Mouse (Mus musculus): ENCODE measurements at regions not wholly inside any gene's neighbourhood (a gene's known extent, or its start where the extent isn't known, plus 50 kb on each side); places are given as distances from the start of the nearest gene placed in this dataset.
A peak's percentile ranks its signal among the peaks of the same experiment; 100 is the strongest.

DNA sequence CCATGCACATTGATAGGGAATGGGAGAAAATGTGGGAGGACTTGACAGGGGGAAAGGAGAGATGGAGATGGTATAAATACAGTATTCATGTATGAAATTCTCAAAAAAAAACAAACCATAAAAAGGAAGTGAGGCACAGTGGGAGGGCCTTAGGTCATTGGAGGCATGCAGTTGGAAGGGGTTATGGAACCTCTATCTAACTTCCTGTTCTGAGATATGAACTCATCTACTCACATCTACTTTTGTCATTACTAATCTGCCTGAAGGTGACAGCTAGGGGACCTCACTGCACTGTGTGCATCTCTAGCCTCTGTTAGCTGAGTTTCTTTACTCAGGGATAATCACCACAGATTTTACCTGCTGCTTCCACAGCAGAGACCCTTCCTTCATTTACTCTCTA is 366.3 kb upstream of the Prickle1 start:
- H3K4me1 ChIP-seq (ENCODE audit: control insufficient read depth, insufficient read depth, low read length), result no peaks in the 10 kb centered on the region
- H3K9ac ChIP-seq (ENCODE audit: low read length), result no peak overlapping the region
- no peak overlapping the region for H3K4me2 ChIP-seq
- ATAC-seq (ENCODE audit: low FRiP score), result no peak
- no peak for DNase-seq (ENCODE audit: low spot score, missing footprints)
- no peaks in the 10 kb centered on the region for H3K27me3 ChIP-seq (ENCODE audit: control insufficient read depth, insufficient read depth, low read length)
- no peaks in the 10 kb centered on the region for H3K9me3 ChIP-seq (ENCODE audit: control insufficient read depth, low read length)
- no peaks in the 10 kb centered on the region for H3K36me3 ChIP-seq (ENCODE audit: control insufficient read depth, insufficient read depth, low read length)
- H3K4me3 ChIP-seq (ENCODE audit: low read depth, low read length), result no peak overlapping the region
- no peak overlapping the region for H3K27ac ChIP-seq (ENCODE audit: low read depth, low read length)

GRCm38 (mm10) chr15:93959931-93960330 is 364.2 kb upstream of the Prickle1 start:
- no peak overlapping the region for H3K4me2 ChIP-seq
- no peaks in the 10 kb centered on the region for H3K4me1 ChIP-seq (ENCODE audit: control insufficient read depth, insufficient read depth, low read length)
- H3K27ac ChIP-seq (ENCODE audit: low read depth, low read length), result no peak overlapping the region
- DNase-seq (ENCODE audit: low spot score, missing footprints) (no peak), ATAC-seq (ENCODE audit: low FRiP score) (no peak)
- H3K36me3 ChIP-seq (ENCODE audit: control insufficient read depth, insufficient read depth, low read length), result no peaks in the 10 kb centered on the region
- H3K27me3 ChIP-seq (ENCODE audit: control insufficient read depth, insufficient read depth, low read length), result no peaks in the 10 kb centered on the region
- no peaks in the 10 kb centered on the region for H3K9me3 ChIP-seq (ENCODE audit: control insufficient read depth, low read length)
- no peak overlapping the region for H3K4me3 ChIP-seq (ENCODE audit: low read depth, low read length)
- WGBS, result 85% methylated on average over 8 of the region's 8 CpGs
- no peak overlapping the region for H3K9ac ChIP-seq (ENCODE audit: low read length)

- DNase-seq (ENCODE audit: low spot score, missing footprints), result no peak
- Histone ChIP-seq H3K27ac (ENCODE audit: low read depth, low read length) (no peak overlapping the region), H3K4me3 (ENCODE audit: low read depth, low read length) (no peak overlapping the region), H3K9me3 (ENCODE audit: control insufficient read depth, low read length) (no peaks in the 10 kb centered on the region), H3K27me3 (ENCODE audit: control insufficient read depth, insufficient read depth, low read length) (no peaks in the 10 kb centered on the region), H3K36me3 (ENCODE audit: control insufficient read depth, insufficient read depth, low read length) (no peaks in the 10 kb centered on the region), H3K4me2 (no peak overlapping the region), H3K4me1 (ENCODE audit: control insufficient read depth, insufficient read depth, low read length) (no peaks in the 10 kb centered on the region), H3K9ac (ENCODE audit: low read length) (no peak overlapping the region)
- no peak for ATAC-seq (ENCODE audit: low FRiP score)
- WGBS, result 69% methylated on average over 1 of the region's 1 CpGs
These were observed 362.4 kb upstream of the Prickle1 start for GRCm38 (mm10) chr15:93958086-93958485.

- WGBS, result 95% methylated on average over 11 of the region's 11 CpGs
- Histone ChIP-seq H3K27ac (ENCODE audit: low read depth, low read length) (no peak overlapping the region), H3K9ac (ENCODE audit: low read length) (no peak overlapping the region), H3K9me3 (ENCODE audit: control insufficient read depth, low read length) (no peaks in the 10 kb centered on the region), H3K4me3 (ENCODE audit: low read depth, low read length) (no peak overlapping the region), H3K36me3 (ENCODE audit: control insufficient read depth, insufficient read depth, low read length) (no peaks in the 10 kb centered on the region), H3K4me1 (ENCODE audit: control insufficient read depth, insufficient read depth, low read length) (no peaks in the 10 kb centered on the region), H3K4me2 (no peak overlapping the region), H3K27me3 (ENCODE audit: control insufficient read depth, insufficient read depth, low read length) (no peaks in the 10 kb centered on the region)
- no peak for ATAC-seq (ENCODE audit: low FRiP score)
- DNase-seq (ENCODE audit: low spot score, missing footprints), result no peak
These were observed 361.1 kb upstream of the Prickle1 start for GRCm38 (mm10) chr15:93956801-93957200.

- Histone ChIP-seq H3K36me3 (ENCODE audit: control insufficient read depth, insufficient read depth, low read length) (no peaks in the 10 kb centered on the region), H3K9ac (ENCODE audit: low read length) (no peak overlapping the region), H3K4me2 (no peak overlapping the region), H3K9me3 (ENCODE audit: control insufficient read depth, low read length) (no peaks in the 10 kb centered on the region), H3K27ac (ENCODE audit: low read depth, low read length) (no peak overlapping the region), H3K27me3 (ENCODE audit: control insufficient read depth, insufficient read depth, low read length) (no peaks in the 10 kb centered on the region), H3K4me3 (ENCODE audit: low read depth, low read length) (no peak overlapping the region), H3K4me1 (ENCODE audit: control insufficient read depth, insufficient read depth, low read length) (no peaks in the 10 kb centered on the region)
- ATAC-seq (ENCODE audit: low FRiP score) (no peak), DNase-seq (ENCODE audit: low spot score, missing footprints) (no peak)
- WGBS, result 94% methylated on average over 1 of the region's 1 CpGs
These were observed 357.9 kb upstream of the Prickle1 start for GRCm38 (mm10) chr15:93953548-93953947.

GRCm38 (mm10) chr15:93950441-93950840 is 354.8 kb upstream of the Prickle1 start:
- Histone ChIP-seq H3K36me3 (ENCODE audit: control insufficient read depth, insufficient read depth, low read length) (no peaks in the 10 kb centered on the region), H3K9me3 (ENCODE audit: control insufficient read depth, low read length) (no peaks in the 10 kb centered on the region), H3K27me3 (ENCODE audit: control insufficient read depth, insufficient read depth, low read length) (no peaks in the 10 kb centered on the region), H3K4me1 (ENCODE audit: control insufficient read depth, insufficient read depth, low read length) (no peaks in the 10 kb centered on the region), H3K9ac (ENCODE audit: low read length) (no peak overlapping the region), H3K27ac (ENCODE audit: low read depth, low read length) (no peak overlapping the region), H3K4me3 (ENCODE audit: low read depth, low read length) (no peak overlapping the region), H3K4me2 (no peak overlapping the region)
- DNase-seq (ENCODE audit: low spot score, missing footprints) (no peak), ATAC-seq (ENCODE audit: low FRiP score) (no peak)
- 95% methylated on average over 1 of the region's 1 CpGs for WGBS

DNA sequence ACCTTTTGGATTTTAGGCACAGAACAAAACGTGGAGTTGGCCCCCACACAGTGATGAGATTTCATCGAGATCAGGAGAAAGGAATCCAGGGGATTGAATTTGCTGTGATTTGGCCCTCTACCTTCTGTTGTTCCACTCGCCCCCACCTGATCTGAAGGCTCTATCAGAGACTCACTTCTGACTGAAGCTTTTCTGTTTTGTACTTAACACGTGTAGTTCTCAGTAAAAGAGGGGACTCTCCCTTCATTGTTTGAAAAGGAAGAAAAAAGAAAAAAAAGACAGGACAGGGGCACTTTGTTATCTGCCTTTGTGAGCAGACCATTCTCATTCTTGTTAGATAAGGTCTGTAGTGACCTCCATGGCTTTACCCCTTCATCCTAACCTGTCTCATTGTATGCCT is 353.2 kb upstream of the Prickle1 start:
- no peak for ATAC-seq (ENCODE audit: low FRiP score)
- WGBS, result 81% methylated on average over 4 of the region's 4 CpGs

GRCm38 (mm10) chr15:93943545-93943944 is 347.9 kb upstream of the Prickle1 start:
- Histone ChIP-seq H3K27ac (ENCODE audit: low read depth, low read length) (no peak overlapping the region), H3K27me3 (ENCODE audit: control insufficient read depth, insufficient read depth, low read length) (no peaks in the 10 kb centered on the region), H3K9me3 (ENCODE audit: control insufficient read depth, low read length) (no peaks in the 10 kb centered on the region), H3K4me2 (no peak overlapping the region), H3K36me3 (ENCODE audit: control insufficient read depth, insufficient read depth, low read length) (no peaks in the 10 kb centered on the region), H3K4me3 (ENCODE audit: low read depth, low read length) (no peak overlapping the region), H3K4me1 (ENCODE audit: control insufficient read depth, insufficient read depth, low read length) (no peaks in the 10 kb centered on the region), H3K9ac (ENCODE audit: low read length) (no peak overlapping the region)
- ATAC-seq (ENCODE audit: low FRiP score) (no peak), DNase-seq (ENCODE audit: low spot score, missing footprints) (no peak)
- WGBS, result 90% methylated on average over 12 of the region's 12 CpGs

More for the DNA sequence above, 353.2 kb upstream of the Prickle1 start:
- no peak overlapping the region for H3K4me2 ChIP-seq
- H3K36me3 ChIP-seq (ENCODE audit: control insufficient read depth, insufficient read depth, low read length), result no peaks in the 10 kb centered on the region
- H3K9ac ChIP-seq (ENCODE audit: low read length), result no peak overlapping the region
- H3K9me3 ChIP-seq (ENCODE audit: control insufficient read depth, low read length), result no peaks in the 10 kb centered on the region
- no peak overlapping the region for H3K4me3 ChIP-seq (ENCODE audit: low read depth, low read length)
- DNase-seq (ENCODE audit: low spot score, missing footprints), result no peak
- no peaks in the 10 kb centered on the region for H3K27me3 ChIP-seq (ENCODE audit: control insufficient read depth, insufficient read depth, low read length)
- H3K27ac ChIP-seq (ENCODE audit: low read depth, low read length), result no peak overlapping the region
- H3K4me1 ChIP-seq (ENCODE audit: control insufficient read depth, insufficient read depth, low read length), result no peaks in the 10 kb centered on the region

DNA sequence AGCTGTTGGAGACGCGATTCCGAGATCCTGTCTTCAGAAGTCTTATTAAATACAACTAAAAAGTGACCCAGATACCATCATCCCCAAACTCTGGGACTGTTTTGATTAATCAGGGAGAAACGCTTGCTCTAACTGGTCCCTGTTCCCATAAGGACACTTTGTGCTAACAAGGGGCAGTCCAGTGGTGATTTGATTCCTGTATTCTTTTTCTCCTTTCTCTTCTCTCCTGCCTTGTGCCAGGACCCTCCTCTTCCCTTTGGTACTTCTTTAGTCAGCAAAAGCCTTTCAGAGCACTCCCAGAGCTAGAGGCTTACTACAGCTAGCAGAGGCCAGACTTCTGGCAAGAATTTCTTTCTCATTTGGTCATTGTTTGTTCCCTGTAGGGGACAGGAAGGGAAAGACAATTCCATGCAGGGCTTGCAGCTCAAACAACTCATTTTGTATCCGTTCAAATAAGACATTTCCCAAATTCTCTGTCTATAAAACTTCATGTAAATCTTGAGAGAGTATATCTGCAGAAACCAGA is 337.3 kb upstream of the Prickle1 start:
- H3K4me3 ChIP-seq (ENCODE audit: low read depth, low read length), result no peak overlapping the region
- WGBS, result 49% methylated on average over 5 of the region's 5 CpGs
- H3K27ac ChIP-seq (ENCODE audit: low read depth, low read length), result 0 out of 2 replicates have a peak overlapping the region, but pooled peaks have one; percentile 7
- no peak for ATAC-seq (ENCODE audit: low FRiP score)
- no peaks in the 10 kb centered on the region for H3K27me3 ChIP-seq (ENCODE audit: control insufficient read depth, insufficient read depth, low read length)
- no peak overlapping the region for H3K4me2 ChIP-seq
- peak; percentile 83 for DNase-seq (ENCODE audit: low spot score, missing footprints)
- no peaks in the 10 kb centered on the region for H3K9me3 ChIP-seq (ENCODE audit: control insufficient read depth, low read length)
- no peaks in the 10 kb centered on the region for H3K4me1 ChIP-seq (ENCODE audit: control insufficient read depth, insufficient read depth, low read length)
- no peaks in the 10 kb centered on the region for H3K36me3 ChIP-seq (ENCODE audit: control insufficient read depth, insufficient read depth, low read length)
- H3K9ac ChIP-seq (ENCODE audit: low read length), result no peak overlapping the region

- Histone ChIP-seq H3K27ac (ENCODE audit: low read depth, low read length) (no peak overlapping the region), H3K9me3 (ENCODE audit: control insufficient read depth, low read length) (no peaks in the 10 kb centered on the region), H3K9ac (ENCODE audit: low read length) (no peak overlapping the region), H3K4me3 (ENCODE audit: low read depth, low read length) (no peak overlapping the region), H3K27me3 (ENCODE audit: control insufficient read depth, insufficient read depth, low read length) (no peaks in the 10 kb centered on the region), H3K4me2 (no peak overlapping the region), H3K4me1 (ENCODE audit: control insufficient read depth, insufficient read depth, low read length) (no peaks in the 10 kb centered on the region), H3K36me3 (ENCODE audit: control insufficient read depth, insufficient read depth, low read length) (no peaks in the 10 kb centered on the region)
- ATAC-seq (ENCODE audit: low FRiP score) (no peak), DNase-seq (ENCODE audit: low spot score, missing footprints) (no peak)
- 41% methylated on average over 6 of the region's 6 CpGs for WGBS
These were observed 331.2 kb upstream of the Prickle1 start for GRCm38 (mm10) chr15:93926842-93927241.

Data from midbrain, embryonic 11.5 days (tissue).